Comparison of ENCODE assay signal across 10 mouse cellular contexts in the genomic region with DNA sequence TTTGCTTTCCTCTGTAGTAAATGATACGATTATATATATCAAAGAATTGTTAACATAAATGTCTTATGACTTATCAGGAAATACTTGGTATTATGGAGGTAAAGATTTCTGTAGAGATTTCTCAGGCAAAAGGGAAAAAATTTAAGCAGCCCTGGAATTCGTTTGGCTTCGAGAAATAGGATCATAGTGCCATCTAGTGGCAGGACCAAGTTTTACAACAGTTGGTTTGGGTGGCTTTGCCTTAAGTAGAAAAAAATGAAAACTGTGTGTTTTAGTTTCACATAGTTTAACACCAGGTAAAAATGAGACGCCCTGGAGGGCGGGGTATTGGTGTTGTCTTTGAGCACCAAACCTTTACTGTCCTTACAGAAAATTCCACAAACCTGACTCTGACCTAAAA. TPM values are rescaled to one million over a fixed set of nuclear protein-coding genes. Genes with fewer than 3 reads are reported as not detected.
DNase-seq lines count a peak whose midpoint lies in the region; ATAC-seq and TF ChIP-seq lines count a peak whose summit lies in the region.
"Had no signal": no experiment of that assay in that cellular context is flagged by ENCODE, and none has a peak within 500 bp of the region (broad histone marks: within the 10 kb centered on the region; RNA-seq: fewer than 3 reads in every experiment).

No protein-coding gene starts in this region.

- 7% methylated on average over 5 of the region's 5 CpGs for WGBS in hindbrain, embryonic 11.5 days
- 7% methylated on average over 5 of the region's 5 CpGs for WGBS in hindbrain, embryonic 13.5 days
- WGBS in forebrain, postnatal 0 days, result 4% methylated on average over 5 of the region's 5 CpGs

- H3K4me2 ChIP-seq in hindbrain, embryonic 11.5 days (replicated peaks; ENCODE audit: low read depth, low read length), result no peak overlapping the region
- no peak overlapping the region for H3K4me2 ChIP-seq in hindbrain, embryonic 13.5 days
- no peak overlapping the region for H3K4me2 ChIP-seq in forebrain, postnatal 0 days (ENCODE audit: low read depth)
- H3K4me2 ChIP-seq: embryonic facial prominence, embryonic 12.5 days; lung, embryonic 15.5 days had no signal

- DNase-seq in hindbrain, embryonic 11.5 days (ENCODE audit: low spot score), result peak; percentile 85
- peak; percentile 70 for DNase-seq in brain, embryonic 18.5 days (ENCODE audit: low read depth, low spot score)
- DNase-seq in forebrain, postnatal 0 days, result peak; percentile 95
- peak; percentile 80 to 81 for DNase-seq in kidney, postnatal 4 days
- DNase-seq in mesoderm, embryonic 11.5 days (ENCODE audit: low read depth, low spot score), result peak; percentile 83
- DNase-seq in thymus, postnatal 14 days, result peak; percentile 44

- H3K4me3 ChIP-seq in hindbrain, embryonic 11.5 days (ENCODE audit: low read depth, low read length), result no peak overlapping the region
- H3K4me3 ChIP-seq in hindbrain, embryonic 13.5 days, result no peak overlapping the region
- H3K4me3 ChIP-seq in forebrain, postnatal 0 days (ENCODE audit: low read depth, low read length), result no peak overlapping the region
- H3K4me3 ChIP-seq: embryonic facial prominence, embryonic 12.5 days; lung, embryonic 15.5 days had no signal

- no peaks in the 10 kb centered on the region for H3K36me3 ChIP-seq in hindbrain, embryonic 11.5 days (ENCODE audit: control insufficient read depth, insufficient read depth, low read length)
- H3K36me3 ChIP-seq in hindbrain, embryonic 13.5 days, result no peaks in the 10 kb centered on the region
- H3K36me3 ChIP-seq in forebrain, postnatal 0 days (ENCODE audit: insufficient read depth), result no peaks in the 10 kb centered on the region
- H3K36me3 ChIP-seq: embryonic facial prominence, embryonic 12.5 days; lung, embryonic 15.5 days had no signal

- H3K9me3 ChIP-seq in hindbrain, embryonic 11.5 days (ENCODE audit: control insufficient read depth, low read length), result no peaks in the 10 kb centered on the region
- no peaks in the 10 kb centered on the region for H3K9me3 ChIP-seq in hindbrain, embryonic 13.5 days
- no peaks in the 10 kb centered on the region for H3K9me3 ChIP-seq in forebrain, postnatal 0 days (ENCODE audit: low read length)
- H3K9me3 ChIP-seq: embryonic facial prominence, embryonic 12.5 days; lung, embryonic 15.5 days had no signal

- no peaks in the 10 kb centered on the region for H3K4me1 ChIP-seq in hindbrain, embryonic 11.5 days (replicated peaks; ENCODE audit: control insufficient read depth, insufficient read depth, low read length)
- H3K4me1 ChIP-seq in hindbrain, embryonic 13.5 days (replicated peaks), result peaks cover 7% of the 10 kb centered on the region
- H3K4me1 ChIP-seq in forebrain, postnatal 0 days (ENCODE audit: insufficient read depth), result no peaks in the 10 kb centered on the region
- H3K4me1 ChIP-seq: embryonic facial prominence, embryonic 12.5 days had no signal

- no peak overlapping the region for H3K27ac ChIP-seq in hindbrain, embryonic 11.5 days (ENCODE audit: low read depth, low read length)
- H3K27ac ChIP-seq in hindbrain, embryonic 13.5 days, result no peak overlapping the region
- H3K27ac ChIP-seq in forebrain, postnatal 0 days (ENCODE audit: low read depth, low read length), result no peak overlapping the region
- H3K27ac ChIP-seq: embryonic facial prominence, embryonic 12.5 days; lung, embryonic 15.5 days had no signal

- no peak for ATAC-seq in hindbrain, embryonic 11.5 days (ENCODE audit: low FRiP score)
- ATAC-seq in hindbrain, embryonic 13.5 days (ENCODE audit: low FRiP score), result no peak
- ATAC-seq in CD4-positive, CD25-positive, alpha-beta regulatory T cell, adult 4 months, result peak; percentile 54
- ATAC-seq in forebrain, postnatal 0 days, result peak; percentile 48; the same call in 1 of the 2 replicates

- no peaks in the 10 kb centered on the region for H3K27me3 ChIP-seq in hindbrain, embryonic 11.5 days (ENCODE audit: control insufficient read depth, insufficient read depth, low read length)
- no peaks in the 10 kb centered on the region for H3K27me3 ChIP-seq in hindbrain, embryonic 13.5 days
- no peaks in the 10 kb centered on the region for H3K27me3 ChIP-seq in forebrain, postnatal 0 days (ENCODE audit: insufficient read depth, low read length)
- H3K27me3 ChIP-seq: embryonic facial prominence, embryonic 12.5 days; lung, embryonic 15.5 days had no signal

- TF ChIP-seq CTCF in forebrain, postnatal 0 days (IDR thresholded peaks at IDR 0.05; ENCODE audit: low read depth), result peak; percentile 84

- no peak overlapping the region for H3K9ac ChIP-seq in hindbrain, embryonic 11.5 days (ENCODE audit: low read depth, low read length)
- H3K9ac ChIP-seq in hindbrain, embryonic 13.5 days, result no peak overlapping the region
- no peak overlapping the region for H3K9ac ChIP-seq in forebrain, postnatal 0 days
- H3K9ac ChIP-seq: embryonic facial prominence, embryonic 12.5 days; lung, embryonic 15.5 days had no signal

RNA-seq across cellular contexts. Expression of a gene that starts 22.2 kb away (rescaled TPM):
- 0.14 and 0.29 TPM in 2 replicates for polyA plus RNA-seq in hindbrain, embryonic 11.5 days (2014; fragmentation: Nextera tagmentation; extraction: Ambion mirVana)
- 0.22 and 0.48 TPM in 2 replicates for polyA plus RNA-seq in hindbrain, embryonic 13.5 days (2015; fragmentation: Nextera tagmentation; extraction: Ambion mirVana)
- polyA plus RNA-seq in CD4-positive, CD25-positive, alpha-beta regulatory T cell, adult 4 months (2017; shearing (Covaris generic)), result not detected
- 0.57 and 0.77 TPM in 2 replicates for total RNA-seq in forebrain, postnatal 0 days (2014; rRNA removed)
- 0.79 and 1.1 TPM in 2 replicates for polyA plus RNA-seq in forebrain, postnatal 0 days (2015; fragmentation: Nextera tagmentation; extraction: Ambion mirVana)

RNA-seq across cellular contexts. Expression of a gene that starts 50.6 kb away (rescaled TPM):
- polyA plus RNA-seq in hindbrain, embryonic 11.5 days (2014; fragmentation: Nextera tagmentation; extraction: Ambion mirVana), result 258 and 266 TPM in 2 replicates
- polyA plus RNA-seq in hindbrain, embryonic 13.5 days (2015; fragmentation: Nextera tagmentation; extraction: Ambion mirVana), result 257 and 265 TPM in 2 replicates
- polyA plus RNA-seq in CD4-positive, CD25-positive, alpha-beta regulatory T cell, adult 4 months (2017; shearing (Covaris generic)), result 10 to 100 TPM; 24.0 to 50.2 TPM
- total RNA-seq in forebrain, postnatal 0 days (2014; rRNA removed), result 114 and 144 TPM in 2 replicates
- polyA plus RNA-seq in forebrain, postnatal 0 days (2015; fragmentation: Nextera tagmentation; extraction: Ambion mirVana), result 320 and 327 TPM in 2 replicates

Comparison
In these comparisons a context has a peak if more than half of its experiments do, and no peak if none do; other contexts are left out.
1. ATAC-seq: peak in CD4-positive, CD25-positive, alpha-beta regulatory T cell, adult 4 months (single experiment) and forebrain, postnatal 0 days (single experiment); none in hindbrain, embryonic 11.5 days (single experiment) and hindbrain, embryonic 13.5 days (single experiment).
2. DNase-seq: peak in every context shown above with its lines; median percentile 95 in forebrain, postnatal 0 days; 85 in hindbrain, embryonic 11.5 days; 83 in mesoderm, embryonic 11.5 days; 80 in kidney, postnatal 4 days; 70 in brain, embryonic 18.5 days; 44 in thymus, postnatal 14 days.